Mouse (Mus musculus) testis, adult 2 months (tissue): ENCODE results near the gene Phldb2. TPM values are rescaled to one million over a fixed set of nuclear protein-coding genes. Genes with fewer than 3 reads are reported as not detected.

Experiments
- H3K27ac ChIP-seq: fragments of 200-500 bp; 2 replicates; pipeline ENCODE4 v1.5.1; 2012; ENCODE audit warnings: low read depth, low read length; ENCODE audit not compliant: control insufficient read depth, insufficient read depth
- H3K27me3 ChIP-seq: fragments of 200-500 bp; 2 replicates; pipeline ENCODE4 v1.6.1; 2012; ENCODE audit warnings: mild to moderate bottlenecking, low read length, moderate library complexity; ENCODE audit not compliant: control insufficient read depth, insufficient read depth
- H3K36me3 ChIP-seq: fragments of 200-500 bp; 2 replicates; pipeline ENCODE4 v1.6.1; 2012; ENCODE audit warnings: mild to moderate bottlenecking, low read length; ENCODE audit not compliant: control insufficient read depth, insufficient read depth
- H3K4me1 ChIP-seq: fragments of 200-500 bp; 2 replicates; pipeline ENCODE4 v1.6.1; 2012; ENCODE audit warnings: low read length; ENCODE audit not compliant: control insufficient read depth, insufficient read depth
- H3K4me3 ChIP-seq: fragments of 200-500 bp; 2 replicates; pipeline ENCODE4 v1.5.1; 2012; ENCODE audit warnings: low read depth, mild to moderate bottlenecking, low read length, moderate library complexity, mixed read lengths; ENCODE audit not compliant: control insufficient read depth
- CTCF ChIP-seq: fragments of 200-500 bp; IDR thresholded peaks from 2 replicates; pipeline ENCODE4 v1.5.1; 2012; ENCODE audit warnings: low read depth, mild to moderate bottlenecking, inconsistent platforms, low read length, moderate library complexity; ENCODE audit not compliant: control insufficient read depth, insufficient read depth, insufficient replicate concordance
- POLR2A ChIP-seq: fragments of 200-500 bp; IDR thresholded peaks from 2 replicates; pipeline ENCODE4 v1.6.1; 2012; ENCODE audit warnings: low read depth, mild to moderate bottlenecking, inconsistent platforms, low read length, moderate library complexity; ENCODE audit not compliant: control insufficient read depth
- polyA plus RNA-seq: library from polyadenylated mRNA; depleted of rRNA; stranded (reverse); fragments of >200 nt; gene quantifications from 2 replicates; pipeline ENCODE4 v1.2.3, GENCODE M21; 2012

Phldb2 gene
- polyA plus RNA-seq, 1 experiment = 0.65 TPM

DNA sequence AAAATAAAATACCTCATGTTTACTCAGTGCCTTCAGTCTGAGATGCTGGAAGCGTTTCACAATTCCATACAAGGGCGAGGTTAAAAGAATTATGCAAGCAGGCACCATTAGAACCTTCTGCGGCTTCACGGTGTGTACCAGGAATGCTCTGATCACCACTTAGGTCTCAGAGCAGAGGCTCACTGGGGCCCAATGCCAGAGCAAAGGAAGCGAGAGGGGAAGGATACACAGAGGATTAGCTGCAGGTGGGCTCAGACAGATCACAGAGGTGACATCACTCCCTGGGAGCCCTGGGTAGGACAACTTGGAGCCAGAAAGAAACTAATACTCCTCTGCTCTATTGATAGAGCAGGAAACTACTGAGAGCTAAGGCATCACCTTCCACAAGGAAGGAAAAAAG lies 162.1 kb downstream of the Phldb2 start:
- Histone ChIP-seq H3K4me3 (no peak overlapping the region), H3K27ac (no peak overlapping the region), H3K4me1 (no peaks in the 10 kb centered on the region), H3K36me3 (no peaks in the 10 kb centered on the region), H3K27me3 (no peaks in the 10 kb centered on the region)
- TF ChIP-seq CTCF = no peak
- no peak for TF ChIP-seq POLR2A

DNA sequence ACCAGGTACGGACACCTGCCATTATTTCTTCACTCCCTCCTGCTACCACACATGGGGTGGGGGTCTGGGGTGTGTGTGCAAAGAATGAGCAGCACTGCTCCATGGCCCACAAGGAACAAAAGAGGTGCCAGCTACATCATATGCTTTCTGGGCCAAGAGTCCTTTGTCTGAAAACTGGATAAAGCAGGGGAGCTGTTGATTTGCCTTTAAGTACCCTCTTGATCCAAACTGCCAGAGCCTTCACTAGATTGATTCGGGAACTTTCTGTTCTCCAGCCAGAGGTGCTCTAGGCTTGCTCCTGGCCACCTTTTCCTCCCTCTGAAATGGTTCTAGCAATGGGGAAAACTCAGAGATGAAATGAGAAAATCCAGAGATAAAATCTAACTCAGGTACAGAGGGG lies 164.1 kb downstream of the Phldb2 start:
- Histone ChIP-seq H3K4me3 (no peak overlapping the region), H3K4me1 (no peaks in the 10 kb centered on the region), H3K36me3 (no peaks in the 10 kb centered on the region), H3K27ac (no peak overlapping the region), H3K27me3 (no peaks in the 10 kb centered on the region)
- TF ChIP-seq CTCF = no peak
- no peak for TF ChIP-seq POLR2A

DNA sequence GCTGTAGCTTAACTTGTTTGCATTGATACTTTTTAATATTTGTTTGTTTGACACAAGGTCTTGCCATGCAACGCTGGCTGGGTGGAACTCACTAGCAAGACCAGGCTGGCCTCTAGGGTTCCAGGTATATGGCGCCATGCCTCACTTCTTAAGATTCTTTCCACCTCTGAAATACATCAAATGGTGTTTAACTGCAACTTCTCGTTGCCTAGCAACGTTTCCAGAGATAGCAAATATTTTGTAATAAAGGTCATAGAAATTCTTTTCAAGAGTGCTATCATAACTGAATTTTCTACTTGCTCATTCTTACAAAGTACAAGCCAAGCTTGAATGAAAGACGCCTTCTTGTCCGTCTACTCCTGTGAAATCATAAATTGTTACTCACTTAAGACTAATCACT lies 165.7 kb downstream of the Phldb2 start:
- H3K27ac ChIP-seq = no peak overlapping the region
- TF ChIP-seq POLR2A (no peak), CTCF (no peak)
- no peaks in the 10 kb centered on the region for H3K36me3 ChIP-seq
- H3K4me1 ChIP-seq = no peaks in the 10 kb centered on the region
- H3K27me3 ChIP-seq = no peaks in the 10 kb centered on the region
- H3K4me3 ChIP-seq = no peak overlapping the region

DNA sequence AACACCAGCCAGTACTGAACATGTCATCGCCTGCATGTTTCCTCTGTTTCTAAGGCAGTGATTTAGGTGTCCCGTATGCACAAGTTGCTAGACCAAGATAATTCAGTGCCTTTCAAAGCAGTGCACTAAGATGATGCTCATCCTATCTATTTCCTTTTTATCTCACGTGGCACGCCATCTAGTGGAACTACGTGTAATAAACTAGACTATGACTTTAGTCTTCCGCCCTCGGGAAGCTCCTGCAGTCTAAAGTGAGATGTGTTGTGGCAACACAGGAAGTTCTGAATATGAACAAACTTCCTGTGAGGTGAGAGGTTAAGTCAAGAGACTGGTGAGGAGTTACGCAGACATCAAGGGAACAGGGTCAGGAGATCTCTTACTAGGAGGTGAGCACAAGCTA lies 166.8 kb downstream of the Phldb2 start:
- no peaks in the 10 kb centered on the region for H3K4me1 ChIP-seq
- H3K27me3 ChIP-seq = no peaks in the 10 kb centered on the region
- H3K36me3 ChIP-seq = no peaks in the 10 kb centered on the region
- H3K27ac ChIP-seq = no peak overlapping the region
- H3K4me3 ChIP-seq = no peak overlapping the region
- TF ChIP-seq CTCF (no peak), POLR2A (no peak)

DNA sequence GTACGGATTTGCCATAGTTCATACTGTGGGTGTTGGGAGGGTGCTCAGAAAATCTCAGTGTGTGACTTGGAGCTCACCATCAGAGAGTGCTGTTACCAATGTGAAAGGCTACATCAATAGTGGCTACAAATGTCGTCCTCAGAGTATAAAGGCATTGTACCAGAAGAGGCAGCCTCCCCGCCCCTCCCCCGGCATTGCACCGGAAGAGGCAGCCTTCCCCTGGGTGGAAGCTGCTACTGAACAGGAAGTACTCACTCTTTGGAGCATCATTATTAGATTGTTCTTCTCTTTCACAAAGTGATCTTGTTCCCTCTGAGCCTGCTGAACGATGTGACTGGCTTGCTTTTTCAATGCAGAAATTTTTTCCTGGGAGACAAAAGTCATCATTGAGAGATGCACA lies 173.4 kb downstream of the Phldb2 start:
- Histone ChIP-seq H3K27me3 (no peaks in the 10 kb centered on the region), H3K4me1 (no peaks in the 10 kb centered on the region), H3K36me3 (no peaks in the 10 kb centered on the region), H3K4me3 (no peak overlapping the region), H3K27ac (no peak overlapping the region)
- TF ChIP-seq POLR2A (no peak), CTCF (no peak)

DNA sequence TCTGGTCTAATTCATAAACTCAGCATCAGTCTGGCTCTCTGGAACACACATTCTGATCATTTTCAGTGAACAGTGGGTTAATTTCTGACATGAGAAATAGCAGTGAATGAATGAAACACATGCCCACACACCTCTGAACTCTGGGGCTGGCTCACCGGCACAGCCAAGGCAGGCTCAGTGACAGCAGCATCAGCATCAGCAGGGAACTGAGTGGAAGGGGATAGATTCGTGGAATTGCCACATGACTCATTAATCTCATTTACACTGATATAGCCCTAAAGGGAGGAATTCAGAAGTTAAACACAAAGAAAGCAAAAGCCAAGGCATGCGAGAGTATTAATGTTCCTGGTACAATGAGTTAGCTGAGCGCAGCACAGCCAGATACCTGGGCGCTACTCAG lies 178.6 kb downstream of the Phldb2 start:
- H3K4me3 ChIP-seq = no peak overlapping the region
- no peaks in the 10 kb centered on the region for H3K4me1 ChIP-seq
- H3K36me3 ChIP-seq = no peaks in the 10 kb centered on the region
- H3K27ac ChIP-seq = no peak overlapping the region
- no peak for TF ChIP-seq CTCF
- no peak for TF ChIP-seq POLR2A
- H3K27me3 ChIP-seq = no peaks in the 10 kb centered on the region

DNA sequence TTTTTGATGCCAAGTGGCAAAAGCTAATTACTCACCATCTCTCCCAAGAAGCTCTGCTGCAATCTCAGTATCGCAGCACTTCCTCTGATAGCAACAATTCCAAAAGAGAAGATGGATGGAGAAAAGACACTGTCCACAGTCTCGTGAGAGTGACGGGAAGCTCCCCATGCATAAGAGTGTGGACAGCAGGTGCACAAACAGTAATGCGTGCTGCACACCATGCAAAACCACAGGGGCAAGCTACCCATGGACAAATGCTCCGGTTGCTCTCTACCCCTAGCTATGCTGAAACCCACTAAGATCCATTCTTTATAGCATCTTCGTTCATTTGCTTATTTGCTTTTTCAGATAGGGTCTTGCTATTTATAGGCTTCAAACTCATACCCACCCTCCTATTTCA lies 182.5 kb downstream of the Phldb2 start:
- TF ChIP-seq CTCF = no peak
- H3K27ac ChIP-seq = no peak overlapping the region
- H3K36me3 ChIP-seq = no peaks in the 10 kb centered on the region
- no peak overlapping the region for H3K4me3 ChIP-seq
- H3K27me3 ChIP-seq = no peaks in the 10 kb centered on the region
- no peaks in the 10 kb centered on the region for H3K4me1 ChIP-seq

DNA sequence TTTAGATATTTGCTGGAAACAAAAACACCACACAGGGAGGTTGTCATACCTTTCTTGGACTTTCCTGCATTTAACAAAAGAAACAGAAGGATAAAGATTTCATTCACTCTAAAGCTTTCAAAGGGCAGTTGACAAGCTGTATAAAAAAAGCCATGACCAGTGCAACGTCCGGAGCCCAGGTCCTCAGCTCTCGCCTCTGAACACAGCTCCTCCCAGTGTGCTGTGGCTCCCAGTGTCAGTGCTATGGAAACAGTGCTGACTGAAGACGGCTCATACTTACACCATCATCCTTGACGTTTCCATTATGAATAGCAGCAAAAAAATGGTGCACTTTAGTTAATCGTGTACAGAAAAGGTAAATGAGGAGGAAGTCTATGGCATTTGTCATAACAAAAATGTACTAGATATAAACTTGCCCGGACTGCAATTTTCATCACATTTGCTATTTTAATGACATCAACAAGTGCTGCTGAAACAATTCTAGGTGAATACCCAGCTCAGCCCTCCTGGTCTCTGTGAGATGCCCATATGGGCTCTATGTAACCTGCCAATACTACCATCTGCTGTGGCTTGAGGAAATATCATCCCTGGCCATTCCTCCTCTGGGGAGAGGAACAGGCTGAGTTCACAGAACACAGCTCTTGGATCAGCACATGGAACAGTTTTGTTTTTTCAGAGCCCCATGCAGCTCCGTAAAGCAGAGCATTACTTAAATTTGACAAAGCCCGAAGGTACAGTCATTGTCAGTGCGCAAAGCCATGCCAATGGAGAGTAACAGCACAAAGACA lies 185.4 kb downstream of the Phldb2 start:
- H3K36me3 ChIP-seq = no peaks in the 10 kb centered on the region
- H3K4me1 ChIP-seq = no peaks in the 10 kb centered on the region
- H3K27ac ChIP-seq = no peak overlapping the region
- TF ChIP-seq POLR2A (no peak), CTCF (no peak)
- no peak overlapping the region for H3K4me3 ChIP-seq
- H3K27me3 ChIP-seq = no peaks in the 10 kb centered on the region
